ENCODE assay signal across 19 mouse cellular contexts in the genomic region with DNA sequence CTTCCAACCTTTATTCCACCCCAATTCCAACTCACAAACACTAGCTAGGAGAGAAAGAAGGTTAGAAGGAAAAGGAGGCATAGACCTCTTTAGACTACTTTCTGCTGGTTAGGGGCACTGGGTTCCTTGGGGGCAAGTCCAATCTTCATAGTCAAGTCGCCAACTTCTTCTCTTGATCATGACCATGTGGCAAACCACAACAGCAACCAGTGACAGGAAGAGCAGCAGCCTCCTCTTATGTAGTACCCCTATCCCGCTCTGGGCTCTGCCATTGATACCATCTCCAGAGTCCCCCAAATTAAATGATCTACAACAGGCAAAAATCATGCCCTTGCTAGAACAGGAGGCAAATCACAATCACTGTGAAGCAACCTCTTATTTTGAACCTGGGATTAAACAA. TPM values are rescaled to one million over a fixed set of nuclear protein-coding genes. Genes with fewer than 3 reads are reported as not detected.
"Had no signal": no experiment of that assay in that cellular context is flagged by ENCODE, and none has a peak within 500 bp of the region (broad histone marks: within the 10 kb centered on the region; RNA-seq: fewer than 3 reads in every experiment).

No protein-coding gene starts in this region.

- DNase-seq: layer of hippocampus, adult 9-11 months; layer of hippocampus, postnatal 36 days had no signal

- ATAC-seq: inflammation-experienced regulatory T-cells, adult 6 months; intestine, embryonic 15.5 days; intestine, embryonic 16.5 days; intestine, postnatal 0 days had no signal

RNA-seq across cellular contexts. Expression of a gene that starts 3.6 kb away (rescaled TPM):
- total RNA-seq: heart, postnatal 10 days; heart, postnatal 4 days; hindbrain, postnatal 0 days; layer of hippocampus, adult 18-20 months; layer of hippocampus, adult 2 months; layer of hippocampus, postnatal 10 days; layer of hippocampus, postnatal 25 days; layer of hippocampus, postnatal 36 days; left cerebral cortex, adult 18-20 months; left cerebral cortex, adult 2 months had no signal

RNA-seq across cellular contexts. Expression of a gene that starts 8.4 kb away (rescaled TPM):
- total RNA-seq: heart, postnatal 10 days; heart, postnatal 14 days; heart, postnatal 25 days; heart, postnatal 4 days; hematopoietic stem cell, adult 5-6 weeks; hindbrain, postnatal 0 days; layer of hippocampus, adult 18-20 months; layer of hippocampus, adult 2 months; layer of hippocampus, postnatal 25 days; layer of hippocampus, postnatal 36 days; left cerebral cortex, adult 18-20 months; left cerebral cortex, adult 2 months; left cerebral cortex, adult 8-10 months had no signal

RNA-seq across cellular contexts. Expression of a gene that starts 38.2 kb away (rescaled TPM):
- total RNA-seq: heart, postnatal 25 days; hematopoietic stem cell, adult 5-6 weeks had no signal
